Mouse (Mus musculus) hindbrain, embryonic 11.5 days (tissue): ENCODE data around the gene Ren1. TPM values are rescaled to one million over a fixed set of nuclear protein-coding genes. Genes with fewer than 3 reads are reported as not detected.

Source experiments
- ATAC-seq: fragments of 200-750 bp; cut with Nextera tagmentation; 2 replicates; pipeline ENCODE4 v1.8.0; 2017; ENCODE audit warnings: mild to moderate bottlenecking, moderate TSS enrichment, moderate library complexity; ENCODE audit not compliant: low FRiP score
- DNase-seq: peaks from one replicate; pipeline ENCODE4 v3.0.0-alpha.2; 2015; ENCODE audit warnings: low spot score
- H3K27ac ChIP-seq: fragments of 300-500 bp; sonication (generic); 2 replicates; pipeline ENCODE4 v1.5.1; 2014; ENCODE audit warnings: mild to moderate bottlenecking, low read depth, low read length
- H3K27me3 ChIP-seq: fragments of 300-500 bp; sonication (generic); 2 replicates; pipeline ENCODE4 v1.6.1; 2014; ENCODE audit warnings: mild to moderate bottlenecking, low read length, moderate library complexity, mixed read lengths; ENCODE audit not compliant: control insufficient read depth, insufficient read depth
- H3K36me3 ChIP-seq: fragments of 300-500 bp; sonication (generic); 2 replicates; pipeline ENCODE4 v1.6.1; 2014; ENCODE audit warnings: mild to moderate bottlenecking, low read length, moderate library complexity, mixed read lengths; ENCODE audit not compliant: control insufficient read depth, insufficient read depth
- H3K4me1 ChIP-seq: fragments of 300-500 bp; sonication (generic); replicated peaks from 2 replicates; pipeline ENCODE4 v1.6.1; 2014; ENCODE audit warnings: low read length, mixed read lengths; ENCODE audit not compliant: control insufficient read depth, insufficient read depth
- H3K4me2 ChIP-seq: fragments of 300-500 bp; sonication (generic); replicated peaks from 2 replicates; pipeline ENCODE4 v1.6.1; 2014; ENCODE audit warnings: mild to moderate bottlenecking, low read depth, low read length
- H3K4me3 ChIP-seq: fragments of 300-500 bp; sonication (generic); 2 replicates; pipeline ENCODE4 v1.5.1; 2014; ENCODE audit warnings: low read depth, low read length
- H3K9ac ChIP-seq: fragments of 300-500 bp; sonication (generic); 2 replicates; pipeline ENCODE4 v1.6.1; 2014; ENCODE audit warnings: low read depth, low read length
- H3K9me3 ChIP-seq: fragments of 300-500 bp; sonication (generic); 2 replicates; pipeline ENCODE4 v1.6.1; 2016; ENCODE audit warnings: low read length; ENCODE audit not compliant: control insufficient read depth
- WGBS: fragments of 180-500 bp; shearing (Covaris S2); extraction: QIAGEN DNeasy Blood & Tissue Kit; methylation state at CpG from one replicate; pipeline ENCODE4 v1.1.7; 2014; 5-methylcytosine and 5-hydroxymethylcytosine counted together
- polyA plus RNA-seq: library from polyadenylated mRNA; unstranded; fragments of >200 nt; fragmentation: Nextera tagmentation; extraction: Ambion mirVana; gene quantifications from 2 replicates; pipeline ENCODE4 v1.2.1, GENCODE M21; 2014

The Ren1 gene
- polyA plus RNA-seq, 1 experiment from 2014 or later = 1.2 TPM

GRCm38 (mm10) chr1:133400014-133400725, 49.9 kb downstream of the Ren1 start:
- Histone ChIP-seq H3K9ac (no peak overlapping the region), H3K4me2 (no peak overlapping the region), H3K27ac (no peak overlapping the region), H3K36me3 (no peaks in the 10 kb centered on the region), H3K4me3 (no peak overlapping the region), H3K27me3 (no peaks in the 10 kb centered on the region), H3K4me1 (peaks cover 12% of the 10 kb centered on the region), H3K9me3 (no peaks in the 10 kb centered on the region)
- 83% methylated on average over 13 of the region's 13 CpGs for WGBS
- ATAC-seq (no peak), DNase-seq (no peak)

GRCm38 (mm10) chr1:133404005-133404404, 53.7 kb downstream of the Ren1 start:
- no peak overlapping the region for H3K27ac ChIP-seq
- H3K9ac ChIP-seq = no peak overlapping the region
- H3K36me3 ChIP-seq = no peaks in the 10 kb centered on the region
- H3K4me2 ChIP-seq = no peak overlapping the region
- no peaks in the 10 kb centered on the region for H3K27me3 ChIP-seq
- DNase-seq (no peak), ATAC-seq (no peak)
- H3K4me1 ChIP-seq = peaks cover 11% of the 10 kb centered on the region
- 86% methylated on average over 4 of the region's 4 CpGs for WGBS
- no peak overlapping the region for H3K4me3 ChIP-seq
- H3K9me3 ChIP-seq = no peaks in the 10 kb centered on the region

GRCm38 (mm10) chr1:133406614-133407013, 56.3 kb downstream of the Ren1 start:
- Histone ChIP-seq H3K4me2 (no peak overlapping the region), H3K9ac (no peak overlapping the region), H3K36me3 (no peaks in the 10 kb centered on the region), H3K27ac (no peak overlapping the region), H3K4me1 (peaks cover 18% of the 10 kb centered on the region), H3K27me3 (no peaks in the 10 kb centered on the region), H3K4me3 (no peak overlapping the region), H3K9me3 (no peaks in the 10 kb centered on the region)
- WGBS = 87% methylated on average over 7 of the region's 7 CpGs
- ATAC-seq = no peak
- DNase-seq = no peak

- no peak overlapping the region for H3K4me2 ChIP-seq
- no peaks in the 10 kb centered on the region for H3K36me3 ChIP-seq
- no peak for DNase-seq
- no peak overlapping the region for H3K4me3 ChIP-seq
- no peaks in the 10 kb centered on the region for H3K9me3 ChIP-seq
- H3K9ac ChIP-seq = no peak overlapping the region
- no peaks in the 10 kb centered on the region for H3K27me3 ChIP-seq
- WGBS = 39% methylated on average over 6 of the region's 6 CpGs
- ATAC-seq = no peak
- H3K4me1 ChIP-seq = peaks cover 26% of the 10 kb centered on the region
- peak overlapping the region; percentile 48; the same call in 1 of the 2 replicates for H3K27ac ChIP-seq
These were observed 57.1 kb downstream of the Ren1 start for GRCm38 (mm10) chr1:133407436-133407835.

- no peak overlapping the region for H3K4me3 ChIP-seq
- no peaks in the 10 kb centered on the region for H3K9me3 ChIP-seq
- H3K4me1 ChIP-seq = peaks cover 29% of the 10 kb centered on the region
- DNase-seq (no peak), ATAC-seq (no peak)
- H3K27me3 ChIP-seq = no peaks in the 10 kb centered on the region
- no peaks in the 10 kb centered on the region for H3K36me3 ChIP-seq
- peak overlapping the region; percentile 82 for H3K27ac ChIP-seq
- no peak overlapping the region for H3K4me2 ChIP-seq
- 27% methylated on average over 9 of the region's 9 CpGs for WGBS
- H3K9ac ChIP-seq = no peak overlapping the region
These were observed 58.0 kb downstream of the Ren1 start for GRCm38 (mm10) chr1:133408321-133408720.

- peak; percentile 69 for ATAC-seq
- Histone ChIP-seq H3K36me3 (no peaks in the 10 kb centered on the region), H3K9me3 (no peaks in the 10 kb centered on the region), H3K27me3 (no peaks in the 10 kb centered on the region), H3K27ac (peak overlapping the region; percentile 82), H3K9ac (peak overlapping the region; percentile 12; the same call in 1 of the 2 replicates), H3K4me2 (no peak overlapping the region), H3K4me3 (no peak overlapping the region), H3K4me1 (peaks cover 29% of the 10 kb centered on the region)
- 3% methylated on average over 6 of the region's 6 CpGs for WGBS
- peak; percentile 72 for DNase-seq
These were observed 58.7 kb downstream of the Ren1 start for GRCm38 (mm10) chr1:133408880-133409516.

- 47% methylated on average over 9 of the region's 9 CpGs for WGBS
- Histone ChIP-seq H3K36me3 (no peaks in the 10 kb centered on the region), H3K27me3 (no peaks in the 10 kb centered on the region), H3K4me2 (no peak overlapping the region), H3K27ac (peak overlapping the region; percentile 82), H3K4me1 (peaks cover 31% of the 10 kb centered on the region), H3K9ac (no peak overlapping the region; the same call in 1 of the 2 replicates), H3K9me3 (no peaks in the 10 kb centered on the region), H3K4me3 (no peak overlapping the region)
- DNase-seq = no peak
- ATAC-seq = no peak
These were observed 59.5 kb downstream of the Ren1 start for GRCm38 (mm10) chr1:133409786-133410185.
